In the genomic region with DNA sequence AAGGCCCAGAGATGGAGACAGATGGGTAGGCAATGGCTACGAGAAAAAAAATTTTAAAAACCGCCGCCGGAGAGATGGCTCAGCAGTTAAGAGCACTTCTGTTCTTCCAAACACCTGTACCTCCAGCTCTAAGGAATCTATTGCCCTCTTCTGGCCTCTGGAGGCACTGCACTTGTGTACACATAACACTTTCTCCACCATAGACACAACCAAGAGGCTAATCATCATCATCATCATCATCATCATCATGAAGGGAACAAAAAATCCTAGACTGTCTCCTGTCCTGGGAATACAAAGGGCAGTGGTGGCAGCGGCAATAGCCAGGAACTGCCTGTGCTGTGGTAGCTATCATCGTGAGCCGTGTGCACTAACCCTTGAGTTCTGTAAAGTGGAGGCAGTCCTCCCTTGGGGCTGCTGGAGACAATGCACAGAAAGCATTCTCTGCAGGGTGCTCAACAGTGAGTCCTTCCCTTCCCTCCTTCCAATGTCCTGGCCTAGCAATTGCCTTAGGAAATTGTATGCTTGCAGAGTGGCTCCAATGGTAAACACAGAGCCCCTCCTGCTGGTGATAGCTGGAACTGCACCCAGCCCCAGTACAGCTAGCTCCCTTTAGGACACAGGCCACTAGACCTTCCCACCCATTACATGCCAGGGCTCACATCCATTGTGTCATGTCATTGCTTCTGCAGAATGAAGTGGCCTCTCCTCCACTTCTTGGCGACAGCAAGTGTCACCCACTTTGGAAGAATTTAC, we compare ENCODE assay signal across 9 mouse cellular contexts. TPM values are rescaled to one million over a fixed set of nuclear protein-coding genes. Genes with fewer than 3 reads are reported as not detected.
DNase-seq lines count a peak whose midpoint lies in the region; ATAC-seq and TF ChIP-seq lines count a peak whose summit lies in the region.
"Had no signal": no experiment of that assay in that cellular context is flagged by ENCODE, and none has a peak within 500 bp of the region (broad histone marks: within the 10 kb centered on the region; RNA-seq: fewer than 3 reads in every experiment).

No protein-coding gene starts in this region.

- no peaks in the 10 kb centered on the region for H3K27me3 ChIP-seq in heart, postnatal 0 days (ENCODE audit: control insufficient read depth, insufficient read depth, low read length)

- no peak overlapping the region for H3K4me3 ChIP-seq in heart, postnatal 0 days (ENCODE audit: low read depth, low read length)
- H3K4me3 ChIP-seq: myocyte had no signal

- no peak overlapping the region for H3K27ac ChIP-seq in heart, postnatal 0 days (ENCODE audit: low read depth)

- ATAC-seq in heart, postnatal 0 days (ENCODE audit: insufficient read depth, low read depth), result peak; percentile 68

- peak; percentile 54 to 77 for DNase-seq in adrenal gland, adult (ENCODE audit: inconsistent age in 2 of 2, low spot score in 1 of 2)
- no peak for DNase-seq in adrenal gland, adult 8-10 months
- peak; percentile 45 for DNase-seq in Muller cell, postnatal 12 days (ENCODE audit: inconsistent ontology term)
- DNase-seq in embryo, embryonic 11.5 days (ENCODE audit: low read depth, low spot score), result peak; percentile 27
- peak; percentile 36 for DNase-seq in heart, postnatal 0 days (ENCODE audit: low spot score)
- DNase-seq in layer of hippocampus, postnatal 14 days (ENCODE audit: low spot score in 2 of 2), result peak; percentile 38 to 48
- peak; percentile 71 for DNase-seq in lung, postnatal 25 days (ENCODE audit: low spot score)
- DNase-seq in spleen, adult 12 weeks (ENCODE audit: low spot score), result peak; percentile 81

- no peak for TF ChIP-seq EP300 in heart, postnatal 0 days (IDR thresholded peaks at IDR 0.05; ENCODE audit: low read depth)

- peaks cover 33% of the 10 kb centered on the region for H3K36me3 ChIP-seq in heart, postnatal 0 days (replicated peaks; ENCODE audit: control insufficient read depth, insufficient read depth, low read length)

- 69% methylated on average over 8 of the region's 8 CpGs for WGBS in heart, postnatal 0 days

- no peaks in the 10 kb centered on the region for H3K4me1 ChIP-seq in heart, postnatal 0 days (ENCODE audit: control insufficient read depth, insufficient read depth)

- H3K9me3 ChIP-seq in heart, postnatal 0 days (replicated peaks; ENCODE audit: control insufficient read depth, low read length), result 0 out of 2 replicates have a peak, but pooled peaks cover 7% of the 10 kb centered on the region

- TF ChIP-seq CTCF in heart, postnatal 0 days (IDR thresholded peaks at IDR 0.05; ENCODE audit: low read depth), result peak; percentile 88

- no peak overlapping the region for H3K4me2 ChIP-seq in heart, postnatal 0 days (ENCODE audit: low read depth, low read length)

- H3K9ac ChIP-seq in heart, postnatal 0 days (replicated peaks; ENCODE audit: low read depth, low read length), result no peak overlapping the region

RNA-seq across cellular contexts. Expression of gene Ppp1r8, which starts 19.2 kb away (rescaled TPM):
- 10 to 100 TPM; 41.0 to 49.9 (median 44.3) TPM for total RNA-seq in adrenal gland, adult 8-10 months (2022)
- total RNA-seq in heart, postnatal 0 days (2014; rRNA removed; ENCODE audit: low replicate concordance), result 36.6 and 46.2 TPM in 2 replicates
- polyA plus RNA-seq in heart, postnatal 0 days (2015; fragmentation: Nextera tagmentation; extraction: Ambion mirVana), result 17.2 and 17.3 TPM in 2 replicates
- total RNA-seq in layer of hippocampus, postnatal 14 days (2021), result 10 to 100 TPM; 44.1 to 44.9 TPM

RNA-seq across cellular contexts. Expression of gene Themis2, which starts 27.6 kb away (rescaled TPM):
- 1 to 10 TPM; 2.1 to 5.9 (median 3.2) TPM for total RNA-seq in adrenal gland, adult 8-10 months (2022)
- total RNA-seq in heart, postnatal 0 days (2014; rRNA removed; ENCODE audit: low replicate concordance), result 0.73 and 1.2 TPM in 2 replicates
- 0.78 and 1.1 TPM in 2 replicates for polyA plus RNA-seq in heart, postnatal 0 days (2015; fragmentation: Nextera tagmentation; extraction: Ambion mirVana)
- under 1 TPM; 0.53 to 0.55 TPM for total RNA-seq in layer of hippocampus, postnatal 14 days (2021)
- polyA plus RNA-seq: myocyte had no signal

RNA-seq across cellular contexts. Expression of gene Rpa2, which starts 55.7 kb away (rescaled TPM):
- 10 to 100 TPM; 11.4 to 17.0 (median 12.4) TPM for total RNA-seq in adrenal gland, adult 8-10 months (2022)
- total RNA-seq in heart, postnatal 0 days (2014; rRNA removed; ENCODE audit: low replicate concordance), result 26.1 and 56.1 TPM in 2 replicates
- 32.0 and 35.0 TPM in 2 replicates for polyA plus RNA-seq in heart, postnatal 0 days (2015; fragmentation: Nextera tagmentation; extraction: Ambion mirVana)
- total RNA-seq in layer of hippocampus, postnatal 14 days (2021), result 10 to 100 TPM; 11.6 to 13.4 TPM
